ENCODE assay signal across 14 mouse cellular contexts in the genomic region with DNA sequence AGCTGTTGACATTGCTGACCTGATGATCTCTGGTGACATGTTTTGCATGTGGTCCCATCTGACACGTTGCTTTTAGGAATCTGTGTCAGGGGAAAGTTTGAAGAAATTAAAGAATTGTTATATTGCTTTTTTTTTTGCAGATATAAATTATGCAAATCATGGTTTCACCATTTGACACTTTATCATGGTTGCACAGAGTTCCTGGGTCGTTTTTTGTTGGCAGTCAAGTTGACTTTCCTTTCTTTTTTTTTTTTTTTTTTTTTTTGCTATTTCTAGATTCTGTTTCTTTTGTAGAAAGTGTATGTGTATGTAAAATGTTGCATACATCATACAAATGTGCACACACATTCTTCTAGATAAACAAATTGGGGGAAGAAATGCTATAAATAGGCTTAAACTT. TPM values are rescaled to one million over a fixed set of nuclear protein-coding genes. Genes with fewer than 3 reads are reported as not detected.
"Had no signal": no experiment of that assay in that cellular context is flagged by ENCODE, and none has a peak within 500 bp of the region (broad histone marks: within the 10 kb centered on the region; RNA-seq: fewer than 3 reads in every experiment).

No protein-coding gene starts in this region.

- H3K27ac ChIP-seq: liver, embryonic 15.5 days; stomach, postnatal 0 days had no signal

- H3K27me3 ChIP-seq: liver, embryonic 15.5 days had no signal

- DNase-seq: kidney, adult 18-20 months; kidney, postnatal 14 days; lung, adult 2 months; lung, postnatal 36 days; right cerebral cortex, adult 18-20 months; right cerebral cortex, postnatal 25 days; thymus, postnatal 4 days had no signal

- ATAC-seq: lung, postnatal 0 days had no signal

- H3K9me3 ChIP-seq: liver, embryonic 15.5 days had no signal

RNA-seq across cellular contexts. Expression of gene Cyp17a1, which starts 18.1 kb away (rescaled TPM):
- total RNA-seq: left cerebral cortex, postnatal 36 days; megakaryocyte progenitor cell, adult 5-6 weeks had no signal
- polyA plus RNA-seq: intestine, embryonic 14.5 days; kidney, embryonic 14.5 days; stomach, postnatal 0 days had no signal
